Mouse (Mus musculus): ENCODE measurements around the gene Gm5294.

DNA sequence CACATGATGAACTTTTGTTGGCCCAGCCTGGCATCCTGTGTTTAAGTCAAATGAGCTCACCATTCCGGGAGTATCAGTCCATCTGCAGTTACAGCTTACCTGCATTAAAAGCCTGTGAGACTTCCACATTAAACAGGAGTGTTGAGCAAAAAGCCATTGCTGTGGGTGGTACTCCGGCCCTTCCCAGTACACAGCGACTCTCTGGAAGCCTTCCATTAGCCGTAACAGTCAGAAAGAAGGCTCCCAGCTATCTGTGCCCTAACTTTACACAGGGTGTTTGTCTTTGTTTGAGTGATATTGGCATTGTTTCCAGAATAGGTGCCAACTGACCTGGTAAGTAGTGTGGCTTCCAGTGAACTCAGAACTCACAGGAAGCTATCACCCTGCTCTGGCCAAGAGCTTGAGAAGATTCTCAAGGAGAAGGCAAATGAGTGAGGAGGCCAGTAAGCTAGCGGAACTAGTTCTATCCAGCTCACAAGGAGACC is 31.5 kb downstream of the Gm5294 start:
- TF ChIP-seq GATA1 (IDR thresholded peaks at IDR 0.05; ENCODE audit: borderline replicate concordance, low read length): no peak
- TF ChIP-seq FLI1 (IDR thresholded peaks at IDR 0.05; ENCODE audit: low read length): no peak

Data from megakaryocyte, embryonic 14.5 days (primary cell).